Mouse (Mus musculus): ENCODE data around the gene Caln1.

DNA sequence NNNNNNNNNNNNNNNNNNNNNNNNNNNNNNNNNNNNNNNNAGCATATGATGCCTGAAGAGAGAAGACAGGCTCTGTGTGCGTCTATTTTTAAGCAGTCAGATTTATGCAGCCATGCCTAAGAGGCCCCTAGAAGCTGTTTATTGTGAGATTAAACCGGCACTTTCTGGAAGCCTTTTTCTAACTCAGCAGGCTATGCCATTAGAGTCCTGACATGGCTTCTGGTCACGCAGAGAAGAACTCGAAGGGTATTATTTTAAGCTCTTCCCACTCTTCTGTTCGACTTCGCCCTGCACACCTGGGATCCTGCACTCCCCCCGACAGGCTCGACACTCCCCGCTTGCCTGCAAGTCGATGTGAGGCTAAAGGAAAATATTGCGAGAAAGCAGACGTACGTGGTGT is 372.9 kb downstream of the Caln1 start:
- TF ChIP-seq GATA1 (IDR thresholded peaks at IDR 0.05; ENCODE audit: low read depth, low read length) (no peak), ELF1 (IDR thresholded peaks at IDR 0.05; ENCODE audit: low read depth, low read length) (no peak), NELFE (IDR thresholded peaks at IDR 0.05; ENCODE audit: low read depth, low read length) (no peak), MAZ (IDR thresholded peaks at IDR 0.05; ENCODE audit: low read depth, low read length) (no peak), EP300 (IDR thresholded peaks at IDR 0.05; ENCODE audit: low read depth in 1 of 2, low read length in 2 of 2) (no peak), POLR2AphosphoS2 (IDR thresholded peaks at IDR 0.05; ENCODE audit: low read length) (no peak), POLR2AphosphoS5 (IDR thresholded peaks at IDR 0.05; ENCODE audit: borderline replicate concordance, low read depth, low read length) (no peak), MYB (IDR thresholded peaks at IDR 0.05; ENCODE audit: low read depth, low read length) (no peak), CTCF (IDR thresholded peaks at IDR 0.05 in 2 of 3, conservative IDR thresholded peaks at IDR 0.05 in 1 of 3; ENCODE audit: control insufficient read depth in 1 of 3, insufficient read depth in 1 of 3, low read depth in 2 of 3, low read length in 3 of 3, poor library complexity in 1 of 3, severe bottlenecking in 1 of 3) (no peak), E2F4 (IDR thresholded peaks at IDR 0.05; ENCODE audit: borderline replicate concordance, low read depth, low read length) (no peak), ZC3H11A (IDR thresholded peaks at IDR 0.05; ENCODE audit: low read depth, low read length) (no peak), SMC3 (IDR thresholded peaks at IDR 0.05; ENCODE audit: low read depth, low read length) (no peak)
